Mouse (Mus musculus): ENCODE measurements around the gene Ermard.

Ermard gene

GRCm38 (mm10) chr17:15060356-15060755 is 19.3 kb downstream of the Ermard start:
- DNase-seq (ENCODE audit: low spot score), result no peak

- peak; percentile 90 for DNase-seq (ENCODE audit: low spot score)
Measured at GRCm38 (mm10) chr17:15065391-15066024, 24.5 kb downstream of the Ermard start.

GRCm38 (mm10) chr17:15066066-15066465 is 25.1 kb downstream of the Ermard start:
- DNase-seq (ENCODE audit: low spot score), result peak; percentile 74

- DNase-seq (ENCODE audit: low spot score), result no peak
Measured at GRCm38 (mm10) chr17:15066911-15067310, 25.9 kb downstream of the Ermard start.

- DNase-seq (ENCODE audit: low spot score), result peak; percentile 36
Measured at GRCm38 (mm10) chr17:15068040-15068792, 27.2 kb downstream of the Ermard start.

- DNase-seq (ENCODE audit: low spot score), result no peak
Measured at GRCm38 (mm10) chr17:15069124-15069523, 28.1 kb downstream of the Ermard start.

- DNase-seq (ENCODE audit: low spot score), result no peak
Measured at GRCm38 (mm10) chr17:15072211-15072610, 31.2 kb downstream of the Ermard start.

- no peak for DNase-seq (ENCODE audit: low spot score)
Measured at GRCm38 (mm10) chr17:15075033-15075432, 34.0 kb downstream of the Ermard start.

- no peak for DNase-seq (ENCODE audit: low spot score)
Measured at GRCm38 (mm10) chr17:15077536-15077935, 36.5 kb downstream of the Ermard start.

GRCm38 (mm10) chr17:15084226-15084848 is 43.3 kb downstream of the Ermard start:
- DNase-seq (ENCODE audit: low spot score), result no peak

GRCm38 (mm10) chr17:15085006-15085405 is 44.0 kb downstream of the Ermard start:
- DNase-seq (ENCODE audit: low spot score), result no peak

- peak; percentile 28 for DNase-seq (ENCODE audit: low spot score)
Measured at GRCm38 (mm10) chr17:15088166-15088565, 47.2 kb downstream of the Ermard start.

- peak; percentile 43 for DNase-seq (ENCODE audit: low spot score)
Measured at GRCm38 (mm10) chr17:15088591-15089001, 47.6 kb downstream of the Ermard start.

- DNase-seq (ENCODE audit: low spot score), result no peak
Measured at GRCm38 (mm10) chr17:15091739-15092138, 50.7 kb downstream of the Ermard start.

GRCm38 (mm10) chr17:15093523-15093922 is 52.5 kb downstream of the Ermard start:
- DNase-seq (ENCODE audit: low spot score), result no peak

GRCm38 (mm10) chr17:15096853-15097252 is 55.8 kb downstream of the Ermard start:
- DNase-seq (ENCODE audit: low spot score), result no peak

- DNase-seq (ENCODE audit: low spot score), result no peak
Measured at GRCm38 (mm10) chr17:15098677-15099076, 57.7 kb downstream of the Ermard start.

GRCm38 (mm10) chr17:15101355-15101754 is 60.3 kb downstream of the Ermard start:
- no peak for DNase-seq (ENCODE audit: low spot score)

- DNase-seq (ENCODE audit: low spot score), result no peak
Measured at GRCm38 (mm10) chr17:15107143-15107649, 66.2 kb downstream of the Ermard start.

GRCm38 (mm10) chr17:15108473-15109441 is 67.7 kb downstream of the Ermard start:
- DNase-seq (ENCODE audit: low spot score), result peak; percentile 79

GRCm38 (mm10) chr17:15115550-15115949 is 74.5 kb downstream of the Ermard start:
- DNase-seq (ENCODE audit: low spot score), result peak; percentile 4

GRCm38 (mm10) chr17:15120096-15120495 is 79.1 kb downstream of the Ermard start:
- no peak for DNase-seq (ENCODE audit: low spot score)
